Mouse (Mus musculus) CH12.LX (cell line): Measurements from ENCODE around the gene Trim33. TPM values are rescaled to one million over a fixed set of nuclear protein-coding genes. Genes with fewer than 3 reads are reported as not detected.
A peak's percentile ranks its signal among the peaks of the same experiment; 100 is the strongest.

Experiments used
- DNase-seq: peaks from one replicate; pipeline ENCODE4 v3.0.0-alpha.2; 2013; ENCODE audit errors: extremely low read depth
- H3K27ac ChIP-seq: 2 replicates; pipeline ENCODE4 v1.5.1; 2012; ENCODE audit warnings: low read depth, mild to moderate bottlenecking, control low read depth, moderate library complexity; ENCODE audit not compliant: insufficient read depth
- H3K27me3 ChIP-seq: replicated peaks from 2 replicates; pipeline ENCODE3; 2012; ENCODE audit warnings: inconsistent platforms
- H3K36me3 ChIP-seq, 2 experiments: replicated peaks in 1 of 2; 2 replicates each; pipeline versions ENCODE3 to v1.6.1; 2012; ENCODE audit warnings: inconsistent platforms in 1 of 2, low read length in 1 of 2, mild to moderate bottlenecking in 1 of 2, mixed read lengths in 1 of 2, moderate library complexity in 1 of 2; ENCODE audit not compliant: control insufficient read depth in 1 of 2, insufficient read depth in 1 of 2
- H3K4me1 ChIP-seq, 2 experiments: 2 replicates each; pipeline ENCODE4 v1.6.1; 2012; ENCODE audit warnings: inconsistent platforms in 1 of 2, moderate library complexity in 1 of 2; ENCODE audit not compliant: insufficient read depth in 2 of 2, control insufficient read depth in 1 of 2
- H3K4me2 ChIP-seq: 2 replicates; pipeline ENCODE4 v1.6.1; 2012; ENCODE audit warnings: low read depth, mild to moderate bottlenecking, control low read depth; ENCODE audit not compliant: poor library complexity, insufficient read depth, severe bottlenecking
- H3K4me3 ChIP-seq, 3 experiments: fragments of 150-350 bp in 1 of 3; sonication (generic) in 1 of 3; replicated peaks in 1 of 3; 2 replicates each; pipeline versions ENCODE3 to v1.5.1; 2011 to 2012; ENCODE audit warnings: low read depth in 2 of 3, low read length in 2 of 3, mild to moderate bottlenecking in 2 of 3, moderate library complexity in 2 of 3, control low read depth in 1 of 3, improper control_type of control experiment in 1 of 3, inconsistent platforms in 1 of 3, mixed read lengths in 1 of 3; ENCODE audit not compliant: poor library complexity in 1 of 3
- H3K79me2 ChIP-seq: replicated peaks from 2 replicates; pipeline ENCODE4 v1.6.1; 2012; ENCODE audit warnings: mild to moderate bottlenecking, moderate library complexity; ENCODE audit not compliant: control insufficient read depth, poor library complexity, insufficient read depth, severe bottlenecking; ENCODE audit errors: extremely low read depth
- H3K9ac ChIP-seq: 2 replicates; pipeline ENCODE4 v1.6.1; 2012; ENCODE audit warnings: low read depth, mild to moderate bottlenecking, control low read depth, moderate library complexity; ENCODE audit not compliant: insufficient read depth
- H3K9me3 ChIP-seq: replicated peaks from 2 replicates; pipeline ENCODE3; 2012; ENCODE audit warnings: low read length, inconsistent platforms, mixed read lengths
- CTCF ChIP-seq, 2 experiments: IDR thresholded peaks in 1 of 2; conservative IDR thresholded peaks in 1 of 2; 2 replicates each; pipeline ENCODE4 v1.5.1; 2011 to 2012; ENCODE audit warnings: low read depth in 2 of 2, low read length in 2 of 2, improper control_type of control experiment in 1 of 2, inconsistent platforms in 1 of 2, mild to moderate bottlenecking in 1 of 2, moderate library complexity in 1 of 2
- EP300 ChIP-seq: IDR thresholded peaks from 2 replicates; pipeline ENCODE4 v1.6.1; 2011; ENCODE audit warnings: low read length, improper control_type of control experiment
- HCFC1 ChIP-seq: IDR thresholded peaks from 2 replicates; pipeline ENCODE4 v1.6.1; 2012; ENCODE audit warnings: low read depth, mild to moderate bottlenecking, inconsistent platforms, low read length, improper control_type of control experiment
- JUND ChIP-seq: conservative IDR thresholded peaks from 2 replicates; pipeline ENCODE4 v1.6.1; 2011; ENCODE audit warnings: low read depth, low read length, improper control_type of control experiment
- MAFK ChIP-seq: IDR thresholded peaks from 2 replicates; pipeline ENCODE4 v1.6.1; 2011; ENCODE audit warnings: low read length, improper control_type of control experiment; ENCODE audit not compliant: insufficient replicate concordance
- MYC ChIP-seq: IDR thresholded peaks from 2 replicates; pipeline ENCODE4 v1.6.1; 2011; ENCODE audit warnings: low read depth, mild to moderate bottlenecking, improper control_type of control experiment, low read length
- PAX5 ChIP-seq: IDR thresholded peaks from 2 replicates; pipeline ENCODE4 v1.6.1; 2012; ENCODE audit warnings: low read length, inconsistent platforms, mixed read lengths
- POLR2A ChIP-seq: IDR thresholded peaks from 2 replicates; pipeline ENCODE4 v1.6.1; 2011; ENCODE audit warnings: low read depth, mild to moderate bottlenecking, improper control_type of control experiment, low read length
- SMC3 ChIP-seq: IDR thresholded peaks from 2 replicates; pipeline ENCODE4 v1.6.1; 2011; ENCODE audit warnings: low read depth, low read length, improper control_type of control experiment
- TBP ChIP-seq: conservative IDR thresholded peaks from 2 replicates; pipeline ENCODE4 v1.6.1; 2011; ENCODE audit warnings: low read depth, low read length, improper control_type of control experiment
- dilution Hi-C: fragments of 300-500 bp; cut with MboI; formaldehyde crosslinking; loops from 2 replicates; pipeline ENCODE4 v1.14.3; 2020; ENCODE audit warnings: low sequenced_read_pairs; ENCODE audit not compliant: extremely low pct_unique_long_range_greater_than_20kb, extremely low pct_ligation_motif_present
- in situ Hi-C: fragments of 300-500 bp; cut with MboI; formaldehyde crosslinking; loops from 3 replicates; pipeline ENCODE4 v1.14.3; 2019; ENCODE audit warnings: low sequenced_read_pairs, low pct_ligation_motif_present, low pct_unique_long_range_greater_than_20kb, mixed read lengths
- polyA plus RNA-seq: library from polyadenylated mRNA; unstranded; fragments of >175 nt; gene quantifications from 2 replicates; pipeline ENCODE4 v1.2.1, GENCODE M21; 2012; ENCODE audit warnings: low read depth; ENCODE audit not compliant: insufficient read length
- total RNA-seq, 2 experiments: library from RNA; depleted of rRNA; stranded (reverse); fragments of 300-350 nt in 1 of 2; fragments of >200 nt in 1 of 2; gene quantifications; 2 replicates each; pipeline ENCODE4 v1.2.3; 2012 to 2014

Trim33 gene
- total and polyA plus RNA-seq, 3 experiments: 11.7 to 29.3 (median 28.1) TPM

DNA sequence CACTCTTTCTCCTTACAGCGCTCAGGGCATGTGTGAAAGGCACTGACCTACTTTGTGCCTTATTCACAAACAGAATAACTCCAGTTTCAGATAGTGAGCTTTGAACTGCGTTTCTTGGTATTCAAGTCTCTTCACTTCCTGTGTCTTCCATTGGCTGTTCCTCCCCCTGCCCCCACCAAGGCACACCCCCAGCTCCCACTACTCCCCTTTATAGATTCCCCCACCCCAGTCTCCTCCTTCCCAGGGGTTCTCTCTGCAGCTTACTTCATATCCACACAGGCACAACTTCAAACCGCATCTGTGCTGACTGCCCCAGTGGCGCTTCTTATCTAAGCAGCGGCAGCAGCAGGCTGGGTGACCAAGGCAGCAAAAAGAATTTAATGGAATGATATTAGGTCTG lies 105.9 kb downstream of the Trim33 start:
- Histone ChIP-seq H3K4me3 (no peak overlapping the region), H3K27ac (no peak overlapping the region), H3K4me2 (no peak overlapping the region), H3K9me3 (peaks cover 6% of the 10 kb centered on the region), H3K36me3 (no peaks in the 10 kb centered on the region), H3K79me2 (no peaks in the 10 kb centered on the region), H3K27me3 (peaks cover 3% of the 10 kb centered on the region), H3K9ac (no peak overlapping the region), H3K4me1 (peaks cover 3 to 18% of the 10 kb centered on the region in 2 experiments; a peak in 3 of 4 replicates)
- in situ Hi-C loops: no loop called here
- dilution Hi-C loops: no loop called here
- no peak for DNase-seq
- TF ChIP-seq HCFC1 (no peak), PAX5 (no peak), EP300 (no peak), SMC3 (no peak)

DNA sequence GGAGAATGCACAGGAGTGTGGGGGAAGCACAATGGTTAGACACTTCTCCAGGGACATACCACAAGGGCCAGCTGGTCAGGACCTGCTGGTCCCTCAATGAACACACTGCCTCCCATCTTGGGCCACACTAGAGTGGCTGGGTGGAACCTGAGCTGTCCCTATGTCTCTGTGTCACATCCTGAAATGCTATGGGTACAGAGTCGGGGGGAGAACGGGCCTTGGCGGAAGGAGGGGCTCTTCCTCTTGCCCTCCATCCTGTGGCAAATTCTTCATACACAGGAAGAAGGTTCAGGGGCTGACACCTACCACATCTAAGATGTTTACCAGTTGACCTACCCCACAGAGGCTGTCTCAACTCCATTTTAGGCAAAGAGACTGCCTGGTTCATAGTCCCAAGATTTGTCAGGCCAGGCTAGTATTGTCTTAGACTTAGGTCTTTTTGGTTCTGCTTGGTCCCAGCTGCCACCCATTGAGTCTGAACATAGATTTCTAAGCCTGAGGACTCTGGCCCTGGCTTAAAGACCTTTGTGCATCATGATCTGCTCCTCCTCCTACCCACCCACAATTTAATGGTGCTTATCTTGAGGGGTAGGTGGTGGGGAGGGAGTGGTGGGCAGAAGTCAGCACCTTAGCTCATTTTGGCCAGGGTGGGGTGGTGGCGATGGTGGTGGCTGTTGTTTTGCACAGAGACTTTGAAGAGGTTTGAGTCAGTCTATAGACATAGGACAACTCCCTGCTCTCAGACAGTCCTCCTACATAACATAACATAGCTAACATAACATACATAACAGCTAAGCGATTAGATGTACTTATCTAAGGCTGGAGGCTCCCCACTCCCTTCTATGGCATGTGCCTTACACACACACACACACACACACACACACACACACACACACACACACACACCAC lies 106.5 kb downstream of the Trim33 start:
- TF ChIP-seq MYC (no peak), JUND (no peak)
- no peaks in the 10 kb centered on the region for H3K36me3 ChIP-seq
- no peak overlapping the region for H3K4me2 ChIP-seq
- H3K4me1 ChIP-seq: peaks cover 2 to 12% of the 10 kb centered on the region in 2 experiments; a peak in 3 of 4 replicates
- H3K27me3 ChIP-seq: peaks cover 3% of the 10 kb centered on the region
- H3K9me3 ChIP-seq: peaks cover 6% of the 10 kb centered on the region
- DNase-seq: no peak
- dilution Hi-C loops (no loop called here), in situ Hi-C loops (no loop called here)
- H3K79me2 ChIP-seq: no peaks in the 10 kb centered on the region
- H3K4me3 ChIP-seq: no peak overlapping the region
- no peak overlapping the region for H3K9ac ChIP-seq
- H3K27ac ChIP-seq: no peak overlapping the region

DNA sequence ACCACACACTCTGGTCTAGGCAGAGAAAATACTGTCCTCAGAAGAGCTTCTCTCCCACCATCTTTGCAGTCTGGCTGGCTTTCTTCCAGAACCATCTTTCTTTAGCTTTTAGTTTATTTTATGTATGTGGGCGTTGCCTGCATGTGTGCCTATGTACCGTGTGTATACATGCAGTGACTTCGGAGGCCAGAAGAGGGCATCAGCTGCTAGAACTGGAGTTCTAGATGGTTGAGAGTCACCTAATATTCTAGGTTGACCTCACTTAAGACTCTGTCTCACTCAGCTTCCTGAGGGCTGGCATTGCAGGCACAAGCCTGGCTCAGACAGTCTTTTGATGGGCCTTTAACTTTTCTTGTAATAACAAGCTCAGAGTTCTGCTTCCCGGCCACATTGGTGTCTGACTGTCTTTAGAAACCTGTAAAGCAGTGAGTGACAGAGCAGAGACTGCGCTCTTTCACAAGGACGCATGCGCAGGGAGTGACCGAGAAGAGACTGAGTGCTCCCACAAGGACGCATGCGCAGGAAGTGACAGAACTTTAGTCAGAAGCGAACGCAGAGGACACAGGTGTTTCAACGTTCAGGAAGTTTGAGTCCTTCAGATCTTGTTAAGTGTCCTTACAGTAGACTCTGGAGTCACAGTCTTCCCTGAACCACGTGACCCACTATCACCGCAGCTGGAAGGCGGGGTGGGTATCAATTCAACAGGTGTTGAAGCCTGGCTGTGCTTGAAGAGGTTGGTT lies 107.4 kb downstream of the Trim33 start:
- dilution Hi-C loops (no loop called here), in situ Hi-C loops (no loop called here)
- peaks cover 0 to 4% of the 10 kb centered on the region in 2 experiments; a peak in 2 of 4 replicates for H3K4me1 ChIP-seq
- H3K27ac ChIP-seq: no peak overlapping the region
- H3K36me3 ChIP-seq: no peaks in the 10 kb centered on the region
- H3K4me2 ChIP-seq: no peak overlapping the region
- TF ChIP-seq CTCF (conservative IDR thresholded peaks at IDR 0.05 in 1 of 2, IDR thresholded peaks at IDR 0.05 in 1 of 2; ENCODE audit: low read depth in 2 of 2, low read length in 2 of 2): peak; percentile 34; a peak in 3 of 4 replicates
- no peak for TF ChIP-seq POLR2A
- TF ChIP-seq TBP: no peak
- no peak for TF ChIP-seq MAFK
- H3K27me3 ChIP-seq: peaks cover 3% of the 10 kb centered on the region
- DNase-seq: no peak
- peaks cover 6% of the 10 kb centered on the region for H3K9me3 ChIP-seq
- H3K9ac ChIP-seq: no peak overlapping the region
- H3K4me3 ChIP-seq: no peak overlapping the region
- H3K79me2 ChIP-seq: no peaks in the 10 kb centered on the region
